Mouse (Mus musculus) activated CD4-positive, CD25-positive, alpha-beta regulatory T cell, adult 9 weeks (primary cell): ENCODE data around the gene Vmn1r122. TPM values are rescaled to one million over a fixed set of nuclear protein-coding genes. Genes with fewer than 3 reads are reported as not detected.

Source experiments
- polyA plus RNA-seq: library from polyadenylated mRNA; unstranded; fragments of 100-300 nt; shearing (Covaris generic); gene quantifications from one replicate; pipeline ENCODE4 v1.2.1, GENCODE M21; 2017

Gene Vmn1r122
- not detected for polyA plus RNA-seq

DNA sequence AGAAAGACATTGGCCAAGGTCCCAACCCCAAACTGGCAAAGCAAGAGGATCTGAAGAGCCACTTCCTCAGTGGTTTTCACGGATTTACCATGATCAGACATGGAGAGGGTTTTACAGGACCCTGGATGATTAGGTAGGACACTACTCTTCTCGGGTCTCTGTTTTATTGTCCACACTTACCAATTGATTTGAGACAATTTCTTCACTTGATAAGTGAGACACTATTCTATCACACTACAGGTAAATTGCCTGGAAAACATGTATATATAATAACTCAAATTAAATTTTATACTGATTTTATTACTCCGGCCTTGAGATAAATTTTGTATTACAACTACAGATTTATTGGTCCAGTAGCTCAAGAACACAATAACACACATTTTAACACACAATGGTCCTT is at the start of gene Vmn1r122:
Gene Vmn1r122, minus strand, starts transcription at position 101 of the 400 bp plus-strand sequence.

DNA sequence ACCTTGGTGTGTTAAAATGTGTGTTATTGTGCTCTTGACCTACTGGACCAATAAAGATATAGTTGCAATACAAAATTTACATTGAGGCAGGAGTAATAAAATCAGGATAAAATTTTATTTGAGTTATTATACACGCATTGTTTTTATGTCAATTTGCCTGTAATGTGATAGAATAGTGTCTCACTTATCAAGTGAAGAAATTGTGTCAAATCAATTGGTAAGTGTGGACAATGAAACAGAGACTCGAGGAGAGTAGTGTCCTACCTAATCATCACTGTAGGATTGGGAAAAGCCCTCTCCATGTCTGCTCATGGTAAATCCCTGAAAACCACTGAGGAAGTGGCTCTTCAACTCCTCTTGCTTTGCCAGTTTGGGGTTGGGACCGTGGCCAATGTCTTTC is 28.0 kb upstream of the Vmn1r122 start, which contains the start of gene Vmn1r123:
Gene Vmn1r123, plus strand, starts transcription at position 301 of the 400 bp plus-strand sequence.

DNA sequence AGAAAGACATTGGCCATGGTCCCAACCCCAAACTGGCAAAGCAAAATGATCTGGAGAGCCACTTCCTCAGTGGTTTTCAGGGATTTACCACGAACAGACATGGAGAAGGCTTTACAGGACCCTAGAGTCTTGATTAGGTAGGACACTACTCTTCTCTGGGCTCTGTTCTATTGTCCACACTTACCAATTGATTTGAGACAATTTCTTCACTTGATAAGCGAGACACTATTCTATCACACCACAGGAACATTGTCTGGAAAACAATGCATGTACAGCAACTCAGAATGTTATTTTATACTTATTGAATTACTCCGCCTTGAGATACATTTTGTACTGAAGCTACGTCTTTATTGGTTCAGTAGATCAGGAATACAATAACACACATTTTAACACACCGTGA is 35.5 kb downstream of the Vmn1r122 start, which contains the start of gene Vmn1r121:
Gene Vmn1r121, minus strand, starts transcription at position 101 of the 400 bp plus-strand sequence.

Other genes starting within 250 kb of the Vmn1r122 start
- not detected for gene Vmn1r118, start 221.8 kb downstream of the Vmn1r122 start, polyA plus RNA-seq
- gene Vmn1r119, start 121.7 kb downstream of the Vmn1r122 start, polyA plus RNA-seq = not detected
- gene Vmn1r120, start 80.3 kb downstream of the Vmn1r122 start, polyA plus RNA-seq = not detected
- not detected for gene Vmn1r121, start 35.6 kb downstream of the Vmn1r122 start, polyA plus RNA-seq
- not detected for gene Vmn1r123, start 28.1 kb upstream of the Vmn1r122 start, polyA plus RNA-seq
- gene Gm5157, start 56.3 kb upstream of the Vmn1r122 start, polyA plus RNA-seq = not detected
- not detected for gene Vmn1r124, start 126.5 kb upstream of the Vmn1r122 start, polyA plus RNA-seq
- gene Vmn1r125, start 138.1 kb upstream of the Vmn1r122 start, polyA plus RNA-seq = not detected
- not detected for gene Vmn1r126, start 167.3 kb upstream of the Vmn1r122 start, polyA plus RNA-seq
- not detected for gene Vmn1r127, start 185.7 kb upstream of the Vmn1r122 start, polyA plus RNA-seq
- not detected for gene Vmn1r128, start 215.2 kb upstream of the Vmn1r122 start, polyA plus RNA-seq
- not detected for gene Vmn1r129, start 227.2 kb upstream of the Vmn1r122 start, polyA plus RNA-seq